Mouse (Mus musculus): ENCODE measurements around the gene Psmb3.

DNA sequence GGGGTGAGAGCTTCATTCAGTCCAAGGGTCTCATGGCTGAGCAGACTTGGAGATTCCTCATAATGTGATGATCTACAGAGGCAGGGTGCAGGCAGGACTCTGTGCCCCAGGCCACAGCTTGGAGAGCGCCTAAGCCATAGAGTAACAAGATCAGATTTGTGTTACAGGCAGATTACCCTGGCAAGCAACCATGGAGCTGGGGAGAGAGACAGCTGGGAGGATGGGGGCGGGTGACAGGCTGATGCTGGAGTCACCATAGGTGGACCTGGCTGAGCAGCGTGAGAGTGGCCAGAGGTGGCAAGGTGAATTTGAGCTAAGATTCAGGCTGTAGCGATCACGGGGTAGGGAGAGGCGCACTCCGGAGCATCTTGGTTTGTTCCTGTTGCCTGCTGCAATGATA lies 35.0 kb upstream of the Psmb3 start:
- TF ChIP-seq SIN3A (IDR thresholded peaks at IDR 0.05; ENCODE audit: low read length) = no peak
- no peak for TF ChIP-seq POLR2A (IDR thresholded peaks at IDR 0.05; ENCODE audit: control insufficient read depth in 1 of 2, insufficient read depth in 1 of 2, low read depth in 1 of 2, low read length in 2 of 2, poor library complexity in 1 of 2)
- no peak for TF ChIP-seq JUND (IDR thresholded peaks at IDR 0.05; ENCODE audit: low read depth, low read length)

Measured in MEL (cell line).